Mouse (Mus musculus) bone marrow, adult 2 months (tissue): ENCODE measurements around the gene Myoz1.

Experiments used
- CTCF ChIP-seq: fragments of 200-500 bp; IDR thresholded peaks from 2 replicates; pipeline ENCODE4 v1.5.1; 2011; ENCODE audit warnings: low read length, control low read depth; ENCODE audit not compliant: control insufficient read depth, insufficient read depth
- POLR2A ChIP-seq: fragments of 200-500 bp; IDR thresholded peaks from 2 replicates; pipeline ENCODE4 v1.6.1; 2011; ENCODE audit warnings: low read depth, mild to moderate bottlenecking, control low read depth, low read length, borderline replicate concordance; ENCODE audit not compliant: control insufficient read depth

- TF ChIP-seq CTCF (no peak), POLR2A (no peak)
These were observed 26.2 kb upstream of the Myoz1 start for GRCm38 (mm10) chr14:20682498-20682897.
